Mouse (Mus musculus): ENCODE results near the gene Bcat1. TPM values are rescaled to one million over a fixed set of nuclear protein-coding genes. Genes with fewer than 3 reads are reported as not detected.

Bcat1 gene
- total RNA-seq, 4 experiments from 2014 or later = 0.02 to 1.2 (median 0.80) TPM

DNA sequence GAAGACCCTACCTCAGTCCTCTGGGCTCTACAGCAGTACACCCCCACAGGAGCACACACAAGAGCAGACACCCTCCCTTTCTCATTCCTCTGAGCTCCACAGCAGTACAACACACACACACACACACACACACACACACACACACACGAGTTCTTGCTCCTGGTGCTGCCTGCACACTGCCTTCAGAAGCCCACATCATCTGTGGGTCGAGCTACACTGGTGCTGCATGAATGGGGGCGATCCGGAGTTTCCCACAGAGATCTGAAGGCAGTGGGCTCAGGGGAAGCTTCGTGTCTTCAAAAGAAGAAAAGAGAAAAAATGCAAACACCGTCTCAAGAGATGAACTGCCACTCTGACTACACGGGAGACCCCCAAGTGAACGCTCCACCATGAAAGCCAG lies 64.8 kb downstream of the Bcat1 start:
- DNase-seq (ENCODE audit: low spot score in 2 of 2) = no peak

DNA sequence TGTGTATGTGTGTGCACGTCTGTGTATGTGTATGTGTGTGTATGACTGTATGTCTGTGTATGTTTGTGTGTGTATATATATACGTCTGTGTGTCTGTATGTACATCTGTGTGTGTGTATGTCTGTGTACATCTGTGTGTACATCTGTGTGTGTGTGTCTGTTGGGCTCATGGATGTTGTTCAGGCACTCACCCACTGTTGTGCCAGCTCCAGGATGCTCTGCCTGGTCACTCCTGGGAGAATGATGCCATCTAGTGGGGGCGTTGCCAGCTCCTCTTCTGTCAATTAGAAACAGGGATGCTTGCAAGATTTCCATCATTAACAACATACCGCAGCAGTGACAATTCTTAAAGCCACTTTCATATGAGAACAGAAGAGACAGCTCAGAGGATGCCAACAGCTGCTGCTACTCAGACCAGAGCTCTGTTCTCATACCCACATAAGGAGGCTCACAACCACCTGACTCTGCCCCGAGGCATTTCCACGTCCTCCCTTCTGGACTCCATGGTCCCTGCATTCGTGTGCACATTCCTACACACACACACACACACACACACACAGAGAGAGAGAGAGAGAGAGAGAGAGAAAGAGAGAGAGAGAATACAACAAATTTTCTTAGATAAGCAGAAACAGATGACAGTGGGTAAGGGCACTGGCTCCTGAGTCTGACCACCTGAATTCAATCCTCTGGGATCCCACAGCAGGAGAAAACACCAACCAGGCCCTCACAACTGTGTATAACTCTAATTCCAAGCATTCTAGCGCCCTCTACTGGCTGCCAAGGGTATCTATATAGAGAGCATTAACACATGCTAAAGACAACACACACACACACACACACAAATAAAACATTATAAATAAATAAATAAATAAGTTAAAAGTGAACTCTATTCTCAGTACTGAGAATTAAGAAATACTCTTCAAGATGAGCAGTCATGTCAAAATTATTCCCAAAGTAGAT lies 65.8 kb downstream of the Bcat1 start:
- no peak for DNase-seq (ENCODE audit: low spot score in 2 of 2)

DNA sequence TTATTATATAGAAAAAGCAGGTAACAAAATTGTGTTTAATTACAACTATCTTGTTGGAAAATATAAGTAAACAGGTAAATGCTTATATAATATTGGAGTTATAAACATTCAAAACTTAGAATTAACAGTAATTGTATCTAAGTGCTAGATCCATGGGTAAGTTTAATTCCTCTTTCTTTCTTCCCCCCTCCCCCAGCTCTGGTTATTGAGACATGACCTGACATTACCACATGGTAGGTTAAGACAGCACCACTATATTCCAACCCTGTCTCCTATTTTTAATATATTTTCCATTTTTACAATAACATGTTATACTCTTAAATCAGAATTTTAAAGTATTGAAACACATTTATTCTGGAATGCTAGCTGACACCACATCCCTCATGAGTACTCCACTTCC lies 72.5 kb downstream of the Bcat1 start:
- no peak for DNase-seq (ENCODE audit: low spot score in 2 of 2)

DNA sequence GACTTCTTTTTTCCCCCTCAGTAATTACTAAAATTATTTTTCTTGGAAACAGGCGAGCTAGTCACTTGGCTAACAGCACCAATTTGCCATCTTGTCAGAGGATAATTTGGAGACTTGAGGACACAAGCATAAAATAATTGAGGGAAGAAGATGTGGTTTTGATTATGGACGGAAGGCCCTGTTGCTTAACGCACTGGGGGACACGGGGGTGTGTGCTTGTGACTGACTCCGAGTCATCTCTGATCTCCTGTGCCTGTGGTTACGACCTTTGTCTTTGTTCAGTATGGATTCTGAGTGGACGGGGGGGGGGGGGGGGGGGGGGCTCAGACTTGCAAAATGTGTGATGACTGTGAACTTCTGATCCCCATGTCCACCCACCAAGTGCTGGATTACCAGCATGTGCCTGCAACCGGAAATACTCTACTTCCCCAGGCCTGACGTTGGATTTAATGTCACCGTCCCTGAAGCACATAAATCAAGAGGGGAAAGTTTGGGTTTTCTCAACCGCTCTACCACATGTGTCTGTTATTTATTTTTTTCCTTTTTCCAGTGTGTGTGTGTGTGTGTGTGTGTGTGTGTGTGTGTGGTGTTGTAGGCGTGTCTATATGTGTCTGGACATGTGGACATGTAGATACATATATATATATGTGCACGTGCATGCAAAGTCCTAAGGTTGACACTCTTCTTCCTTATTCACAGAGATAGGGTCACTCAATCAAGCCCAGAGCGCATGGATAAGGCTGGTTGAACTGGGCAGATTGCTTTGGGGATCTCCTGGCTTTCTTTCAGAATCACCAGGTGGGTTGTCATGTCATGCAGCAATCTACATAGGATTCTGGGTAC lies 73.7 kb downstream of the Bcat1 start:
- no peak for DNase-seq (ENCODE audit: low spot score in 2 of 2)

DNA sequence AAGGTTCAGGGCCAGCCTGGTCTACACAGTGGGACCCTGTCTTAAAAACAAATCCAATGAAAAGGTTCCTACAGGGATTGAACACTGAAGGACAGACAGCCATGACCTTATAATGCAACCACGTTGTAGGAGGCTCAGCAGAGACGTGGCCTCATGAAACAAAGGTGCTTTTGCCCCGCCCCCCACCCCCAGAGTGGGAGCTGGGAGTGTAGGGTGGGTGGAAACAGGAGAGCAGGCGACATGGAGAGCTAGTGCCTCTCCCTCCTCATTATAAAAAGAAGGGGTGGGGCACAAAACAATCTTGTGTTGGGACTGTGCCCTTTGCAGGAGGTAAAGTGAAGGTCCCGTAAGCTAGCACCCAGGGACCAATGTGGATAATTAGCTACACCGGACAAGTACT lies 74.5 kb downstream of the Bcat1 start:
- no peak for DNase-seq (ENCODE audit: low spot score in 2 of 2)

DNA sequence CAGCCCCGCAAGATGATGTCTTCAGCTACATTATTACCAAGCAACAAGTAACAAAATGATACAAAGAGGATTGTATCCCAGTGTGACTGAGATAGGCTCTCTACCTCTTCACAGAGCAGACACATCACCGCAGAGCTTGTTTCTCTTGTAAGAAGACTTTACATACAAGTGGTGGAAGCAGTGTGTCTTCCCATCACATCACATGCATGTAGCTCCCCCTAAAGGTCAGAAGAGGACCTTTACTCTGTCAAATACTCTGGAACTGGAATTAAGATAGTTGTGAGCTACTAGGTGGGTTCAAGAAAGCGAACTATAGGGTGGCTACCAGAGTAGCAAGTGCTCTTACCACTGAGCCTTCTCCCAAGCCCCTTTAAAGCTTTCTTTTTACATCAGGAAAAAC lies 78.8 kb downstream of the Bcat1 start:
- DNase-seq (ENCODE audit: low spot score in 2 of 2) = no peak

DNA sequence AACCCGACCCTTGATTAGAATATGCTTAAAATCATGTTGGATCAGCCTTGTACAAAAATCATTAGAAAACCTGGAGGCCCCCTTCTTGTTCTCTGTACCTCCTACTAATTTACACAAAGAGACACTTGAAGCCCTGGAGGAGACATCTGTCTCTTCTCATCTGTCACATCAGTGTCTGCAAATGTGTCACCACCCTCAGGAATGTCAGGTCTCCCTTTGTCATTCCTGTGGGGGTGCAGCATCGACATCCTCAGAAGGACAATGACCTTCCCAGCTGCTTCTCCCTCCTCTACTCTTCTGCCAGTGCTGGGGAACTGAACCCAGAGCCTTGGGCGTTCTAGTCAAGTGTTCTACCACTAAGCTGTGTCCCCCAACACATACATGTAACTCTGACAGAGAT lies 83.9 kb downstream of the Bcat1 start:
- DNase-seq (ENCODE audit: low spot score in 2 of 2) = no peak

DNA sequence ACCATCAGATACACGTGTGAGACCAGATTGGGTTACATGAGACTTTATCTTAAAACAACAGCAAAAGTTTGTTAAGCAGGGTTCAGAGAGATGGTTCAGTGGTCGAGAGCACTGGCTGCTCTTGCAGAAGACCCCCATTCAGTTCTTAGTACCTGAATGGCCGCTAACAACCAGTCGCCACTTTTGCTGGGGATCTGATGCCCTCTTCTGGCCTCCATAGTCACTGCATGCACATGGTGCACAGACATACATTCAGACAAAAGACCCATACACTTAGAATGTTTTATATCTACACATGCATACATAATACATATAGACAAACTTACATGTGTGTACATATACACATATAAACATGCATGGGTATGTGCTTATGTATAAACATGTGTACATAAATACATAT lies 86.8 kb downstream of the Bcat1 start:
- DNase-seq (ENCODE audit: low spot score in 2 of 2) = no peak

DNA sequence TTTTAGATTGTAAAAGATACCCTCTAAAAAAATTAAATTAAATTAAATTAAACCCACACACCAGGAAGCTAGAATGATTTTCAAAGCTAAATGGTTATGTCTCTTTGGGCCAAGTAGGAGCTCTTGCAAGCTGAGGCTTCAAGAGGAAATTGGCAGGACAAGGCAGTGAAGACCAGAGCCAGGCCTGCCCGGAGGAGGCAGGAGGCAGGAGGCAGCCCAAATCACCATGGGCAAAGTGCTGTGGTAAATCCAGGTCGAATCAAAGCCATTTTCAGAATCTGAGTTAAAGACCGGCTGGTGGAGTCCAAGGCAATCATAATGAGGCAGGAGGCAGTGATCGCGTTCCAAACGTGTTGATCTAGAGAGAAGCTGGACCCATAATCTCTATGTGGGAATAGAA lies 88.3 kb downstream of the Bcat1 start:
- DNase-seq (ENCODE audit: low spot score in 2 of 2) = no peak

DNA sequence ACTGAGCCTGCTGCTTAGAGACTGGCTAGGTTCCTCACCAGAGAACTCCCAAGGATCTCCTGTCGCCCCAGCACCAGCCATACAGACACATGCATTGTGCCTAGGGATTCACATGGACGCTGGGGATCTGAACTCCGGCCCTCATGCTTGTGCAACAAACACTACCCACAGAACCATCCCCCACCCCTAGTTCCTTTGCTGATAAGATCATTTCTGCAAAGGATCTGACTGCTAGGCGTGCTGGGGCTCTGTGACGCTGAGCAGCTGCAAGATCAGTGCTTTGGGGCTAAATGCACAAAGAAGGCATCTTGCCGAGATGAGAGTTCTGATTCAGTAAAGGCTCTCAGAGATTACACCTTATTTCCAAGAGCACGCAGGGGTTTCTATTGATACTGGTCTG lies 88.8 kb downstream of the Bcat1 start:
- DNase-seq (ENCODE audit: low spot score in 2 of 2) = no peak

DNA sequence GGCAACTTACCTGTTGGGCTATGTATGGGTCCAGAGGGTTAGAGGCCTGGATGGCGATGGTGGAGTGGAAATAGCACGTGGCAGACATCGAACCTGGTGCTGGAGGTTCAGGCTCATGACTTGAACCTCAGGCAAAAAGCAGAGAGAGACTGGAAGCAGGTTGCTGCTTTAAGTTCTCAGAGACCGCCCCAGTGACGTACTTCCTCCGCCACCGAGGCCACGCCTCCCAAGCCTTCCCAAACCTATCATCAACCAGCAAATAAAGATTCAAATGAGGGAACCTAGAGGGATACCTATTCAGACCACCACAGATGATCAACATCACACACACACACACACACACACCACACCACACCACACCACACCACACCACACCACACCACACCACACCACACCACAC lies 91.8 kb downstream of the Bcat1 start:
- DNase-seq (ENCODE audit: low spot score in 2 of 2) = no peak

DNA sequence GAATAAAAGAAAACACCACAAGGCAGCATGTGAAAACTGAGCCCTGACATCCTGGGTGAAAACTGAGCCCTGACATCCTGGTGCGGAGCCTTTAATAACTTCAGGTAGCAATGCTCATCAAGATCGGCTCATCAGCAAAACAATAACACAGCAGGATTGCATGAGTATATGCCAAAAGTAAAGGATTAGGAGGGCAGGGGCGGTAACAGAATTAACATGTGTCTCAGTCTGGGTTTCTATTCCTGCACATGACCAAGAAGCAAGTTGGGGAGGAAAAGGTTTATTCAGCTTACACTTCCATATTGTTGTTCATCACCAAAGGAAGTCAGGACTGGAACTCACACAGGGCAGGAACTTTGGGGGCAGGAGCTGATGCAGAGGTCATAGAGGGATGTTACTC lies 93.9 kb downstream of the Bcat1 start:
- no peak for DNase-seq (ENCODE audit: low spot score in 2 of 2)

DNA sequence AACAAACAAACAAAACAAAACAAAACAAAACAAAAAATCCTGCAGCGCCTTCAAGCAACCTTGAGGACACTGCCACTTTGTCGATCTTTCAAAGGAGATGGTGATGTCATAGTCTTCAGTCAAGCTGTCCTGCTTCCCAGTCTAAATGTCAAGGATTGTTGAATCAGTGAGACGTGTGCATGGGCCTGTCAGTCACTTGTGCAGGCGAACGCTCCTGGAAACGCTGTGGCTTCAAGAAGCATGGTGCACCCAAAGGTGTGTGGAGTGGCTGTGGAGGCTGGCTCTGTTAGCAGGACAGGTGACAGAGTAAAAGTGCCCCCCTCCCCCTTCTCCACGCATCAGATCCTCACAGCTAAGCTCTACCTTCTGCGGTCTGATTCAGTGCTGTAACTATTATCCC lies 103.6 kb downstream of the Bcat1 start:
- DNase-seq (ENCODE audit: low spot score in 2 of 2) = no peak

DNA sequence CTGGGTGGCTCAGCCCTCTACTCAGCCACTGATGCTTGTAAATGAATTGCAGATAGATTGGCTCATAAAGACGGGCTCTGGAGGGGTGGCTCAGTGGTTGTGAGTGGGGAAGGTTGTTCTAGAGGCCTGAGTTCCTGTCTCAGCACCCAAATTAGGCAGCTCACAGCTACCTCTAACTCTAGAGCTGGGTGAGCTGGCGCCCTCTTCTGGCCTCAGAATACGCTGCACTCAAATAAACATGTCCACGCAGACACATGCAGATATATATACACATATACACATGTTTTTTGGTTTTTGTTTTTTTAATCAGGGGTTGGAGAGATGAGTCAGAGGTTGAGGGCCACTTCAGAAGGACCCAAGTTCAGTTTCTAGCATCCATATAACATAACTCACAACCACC lies 105.1 kb downstream of the Bcat1 start:
- DNase-seq (ENCODE audit: low spot score in 2 of 2) = no peak

DNA sequence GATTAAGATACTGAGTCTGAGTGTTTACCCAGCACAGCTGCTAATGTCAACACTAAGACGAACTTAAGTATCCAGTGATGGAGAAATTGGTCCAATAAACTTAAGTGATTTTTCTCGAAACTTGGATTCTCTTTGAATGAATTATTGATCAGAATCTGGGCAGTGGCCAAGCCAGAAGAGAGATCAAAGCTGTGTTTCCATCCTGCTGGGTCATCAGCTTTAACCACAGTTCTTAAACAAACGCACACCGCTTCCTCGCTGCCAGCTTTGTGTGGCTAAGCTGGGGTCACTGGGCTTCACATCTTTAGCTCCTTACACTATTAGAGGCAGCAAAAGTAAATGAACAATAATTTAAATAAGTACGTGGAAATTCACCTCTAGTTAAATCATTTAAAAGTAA lies 108.4 kb downstream of the Bcat1 start:
- no peak for DNase-seq (ENCODE audit: low spot score in 2 of 2)

DNA sequence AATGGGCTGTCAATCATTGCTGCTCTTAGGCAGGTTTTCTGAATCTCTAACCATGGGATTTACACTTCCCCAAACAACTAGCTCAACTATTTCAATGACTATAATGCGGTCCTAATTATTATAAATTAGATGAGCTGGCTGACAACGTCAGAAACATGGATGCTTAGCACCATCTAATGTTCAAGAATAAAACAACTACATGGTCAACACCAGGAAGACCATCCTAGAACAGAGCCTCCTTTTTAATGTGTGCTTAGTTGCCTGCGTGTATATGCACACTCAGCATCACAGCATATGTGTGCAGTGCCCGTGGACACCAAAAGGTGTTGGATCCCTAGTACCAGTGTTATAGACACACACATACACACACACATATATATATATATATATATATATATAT lies 111.8 kb downstream of the Bcat1 start:
- no peak for DNase-seq (ENCODE audit: low spot score in 2 of 2)

DNA sequence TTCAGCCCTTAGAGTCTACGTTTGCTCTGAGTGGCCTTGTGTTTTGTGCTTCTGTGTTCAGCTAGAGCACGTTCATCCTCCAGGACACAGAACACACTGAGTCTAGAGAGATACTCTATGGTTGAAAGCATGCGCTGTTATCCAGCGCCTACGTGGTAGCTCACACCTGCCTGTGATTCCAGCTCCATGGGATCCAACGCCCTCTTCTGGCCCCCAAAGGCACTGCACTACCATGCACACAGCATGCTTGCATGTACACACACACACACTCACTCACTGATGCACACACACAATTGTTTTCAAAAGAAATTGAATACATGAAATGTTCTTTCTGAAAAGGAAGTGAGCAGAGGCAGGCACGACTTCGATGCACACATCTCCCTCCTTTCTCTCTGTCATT lies 112.8 kb downstream of the Bcat1 start:
- no peak for DNase-seq (ENCODE audit: low spot score in 2 of 2)

DNA sequence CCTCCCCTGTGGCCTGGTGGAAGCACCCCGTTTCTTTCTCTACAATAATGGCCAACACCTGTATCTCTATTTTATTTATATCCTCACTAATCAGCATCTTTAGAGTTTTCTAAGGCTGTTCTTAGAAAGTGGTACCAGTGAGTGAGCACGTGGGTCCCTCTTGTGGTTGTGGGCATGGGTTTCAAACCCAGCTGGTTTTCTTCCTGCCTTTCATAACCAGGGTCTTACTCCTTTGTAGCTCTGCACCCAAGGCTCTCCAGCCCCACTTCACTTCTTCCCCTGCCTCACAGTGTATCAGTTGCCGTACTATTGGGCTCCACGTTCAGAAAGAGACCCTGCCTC lies 114.0 kb downstream of the Bcat1 start:
- DNase-seq (ENCODE audit: low spot score in 2 of 2) = no peak

DNA sequence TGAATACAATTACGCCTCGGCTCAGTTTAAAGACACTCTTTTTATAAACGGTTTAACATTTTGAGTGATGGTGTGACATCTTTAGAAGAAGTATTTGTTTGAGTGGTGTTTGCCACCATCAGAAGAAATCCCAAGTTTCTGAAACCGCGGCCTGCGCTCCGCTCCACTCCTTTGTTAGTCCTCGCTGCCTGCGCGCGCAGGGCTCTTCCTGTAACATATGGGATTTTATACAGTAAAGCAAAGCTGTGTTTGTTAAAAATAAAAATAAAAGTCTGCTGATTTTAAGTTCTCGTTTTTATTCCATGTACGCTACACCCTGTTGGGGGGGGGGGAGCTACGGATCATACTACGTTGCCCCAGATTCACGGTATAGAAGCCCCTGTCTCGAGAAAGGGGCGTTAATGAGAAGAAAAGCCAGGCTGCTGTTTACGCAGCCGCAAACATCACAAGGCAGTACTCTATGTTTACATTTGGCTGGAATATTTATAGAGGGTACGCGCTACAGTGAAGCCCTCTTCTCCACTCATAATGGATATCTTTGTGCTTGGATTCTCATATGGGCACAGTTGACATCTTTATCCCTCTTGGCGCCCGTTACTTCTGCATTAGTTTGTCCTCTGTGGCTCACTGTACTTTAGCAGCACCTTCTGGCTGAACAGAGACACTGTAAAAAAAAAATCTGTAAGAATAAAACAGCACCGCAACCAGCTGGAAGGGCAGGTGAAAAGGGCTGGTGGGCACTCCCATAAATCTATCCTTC lies 114.6 kb downstream of the Bcat1 start:
- no peak for DNase-seq (ENCODE audit: low spot score in 2 of 2)

DNA sequence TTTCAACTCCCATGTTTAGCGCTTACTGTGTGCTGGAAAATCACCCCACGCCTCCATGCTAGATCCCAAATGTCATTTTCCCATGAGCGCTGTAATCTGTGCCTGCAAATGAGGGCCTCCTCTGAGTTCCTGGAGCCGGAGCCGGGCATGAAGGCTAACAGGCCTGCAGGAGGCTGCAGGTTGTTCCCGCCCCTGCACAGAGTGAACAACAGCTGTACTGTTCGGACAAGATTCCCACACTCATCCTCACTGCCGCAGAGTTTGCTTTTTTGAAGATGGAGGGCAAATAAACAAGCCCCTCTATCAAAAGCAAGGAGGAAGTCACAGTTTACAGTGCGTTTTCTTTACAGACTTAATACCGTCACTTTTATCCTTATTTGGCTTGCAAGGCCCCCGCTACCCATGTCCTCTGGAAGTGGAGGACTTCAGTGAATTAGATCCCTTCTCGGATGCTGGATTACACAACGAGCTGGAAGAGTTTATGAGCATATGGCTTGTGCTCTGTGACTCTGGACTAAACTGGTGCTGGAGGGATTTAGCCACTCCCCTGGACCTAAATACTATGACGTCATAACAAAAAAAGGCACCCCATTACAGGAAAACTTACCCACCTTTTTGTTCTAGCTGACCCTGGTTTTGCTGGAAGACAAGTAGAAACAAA lies 120.0 kb downstream of the Bcat1 start:
- no peak for DNase-seq (ENCODE audit: low spot score in 2 of 2)

DNA sequence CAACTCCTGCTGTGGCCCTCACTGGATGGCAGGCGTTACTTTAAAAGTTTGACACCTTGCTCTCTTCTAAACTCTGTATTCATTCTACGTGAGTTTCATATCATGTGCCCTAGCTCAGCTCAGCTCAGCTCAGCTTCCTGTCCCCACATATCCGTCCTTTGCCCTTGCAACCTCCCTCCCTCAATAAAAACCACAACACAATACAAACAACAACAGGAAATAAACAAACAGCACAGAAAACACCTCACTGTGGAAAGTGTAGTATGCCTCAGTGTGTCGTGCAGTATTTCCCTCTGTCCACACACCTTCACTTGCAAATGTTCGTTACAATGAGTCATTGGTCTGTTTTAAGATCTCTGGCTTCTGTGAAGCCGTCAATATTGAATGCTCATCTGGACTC lies 123.1 kb downstream of the Bcat1 start:
- DNase-seq (ENCODE audit: low spot score in 2 of 2) = no peak
